Mouse (Mus musculus) limb, embryonic 14.5 days (tissue): ENCODE measurements at regions not wholly inside any gene's neighbourhood (a gene's known extent, or its start where the extent isn't known, plus 50 kb on each side); places are given as distances from the start of the nearest gene placed in this dataset.
A peak's percentile ranks its signal among the peaks of the same experiment; 100 is the strongest.

Experiments
- ATAC-seq: fragments of 200-750 bp; cut with Nextera tagmentation; 2 replicates; pipeline ENCODE4 v1.8.0; 2017; ENCODE audit warnings: low read depth, moderate number of reproducible peaks, moderate TSS enrichment; ENCODE audit not compliant: low FRiP score
- DNase-seq: peaks from one replicate; pipeline ENCODE4 v3.0.0-alpha.2; 2015; ENCODE audit warnings: low spot score
- H3K27ac ChIP-seq: fragments of 300-500 bp; sonication (generic); replicated peaks from 2 replicates; pipeline ENCODE4 v1.5.1; 2014; ENCODE audit warnings: low read depth, mild to moderate bottlenecking, low read length, moderate library complexity, mixed read lengths
- H3K27me3 ChIP-seq: fragments of 300-500 bp; sonication (generic); 2 replicates; pipeline ENCODE4 v1.6.1; 2014; ENCODE audit warnings: low read length, mixed read lengths; ENCODE audit not compliant: control insufficient read depth, insufficient read depth
- H3K36me3 ChIP-seq: fragments of 300-500 bp; sonication (generic); 2 replicates; pipeline ENCODE4 v1.6.1; 2014; ENCODE audit warnings: mild to moderate bottlenecking, low read length, moderate library complexity, mixed read lengths; ENCODE audit not compliant: control insufficient read depth, insufficient read depth
- H3K4me1 ChIP-seq: fragments of 300-500 bp; sonication (generic); 2 replicates; pipeline ENCODE4 v1.6.1; 2014; ENCODE audit warnings: antibody characterized with exemption, low read length, mixed read lengths; ENCODE audit not compliant: control insufficient read depth, insufficient read depth
- H3K4me2 ChIP-seq: fragments of 300-500 bp; sonication (generic); replicated peaks from 2 replicates; pipeline ENCODE4 v1.6.1; 2014; ENCODE audit warnings: low read depth, mild to moderate bottlenecking, low read length, moderate library complexity; ENCODE audit not compliant: severe bottlenecking
- H3K4me3 ChIP-seq: fragments of 300-500 bp; sonication (generic); replicated peaks from 2 replicates; pipeline ENCODE4 v1.5.1; 2014; ENCODE audit warnings: low read length
- H3K9ac ChIP-seq: fragments of 300-500 bp; sonication (generic); 2 replicates; pipeline ENCODE4 v1.6.1; 2014; ENCODE audit warnings: mild to moderate bottlenecking, low read depth, low read length, moderate library complexity; ENCODE audit not compliant: severe bottlenecking
- H3K9me3 ChIP-seq: fragments of 300-500 bp; sonication (generic); 2 replicates; pipeline ENCODE4 v1.6.1; 2016; ENCODE audit warnings: low read length; ENCODE audit not compliant: control insufficient read depth
- POLR2A ChIP-seq: fragments of 200-500 bp; IDR thresholded peaks from 2 replicates; pipeline ENCODE4 v1.8.0; 2012; ENCODE audit warnings: inconsistent platforms, mild to moderate bottlenecking, moderate library complexity, borderline replicate concordance; ENCODE audit not compliant: insufficient read depth, insufficient read length; ENCODE audit errors: extremely low read depth
- WGBS: fragments of 180-500 bp; shearing (Covaris S2); extraction: QIAGEN DNeasy Blood & Tissue Kit; methylation state at CpG from one replicate; pipeline ENCODE4 v1.1.7; 2014; 5-methylcytosine and 5-hydroxymethylcytosine counted together

- ATAC-seq = no peak
- Histone ChIP-seq H3K4me3 (no peak overlapping the region), H3K9ac (no peak overlapping the region), H3K4me2 (no peak overlapping the region), H3K4me1 (no peaks in the 10 kb centered on the region), H3K27me3 (no peaks in the 10 kb centered on the region), H3K9me3 (no peaks in the 10 kb centered on the region), H3K27ac (no peak overlapping the region), H3K36me3 (no peaks in the 10 kb centered on the region)
- no peak for DNase-seq
- no peak for TF ChIP-seq POLR2A
These were observed 207.2 kb upstream of the Dmd start for GRCm38 (mm10) chrX:82741478-82741877.

GRCm38 (mm10) chrX:82764204-82764603 lies 184.5 kb upstream of the Dmd start:
- H3K27me3 ChIP-seq = no peaks in the 10 kb centered on the region
- no peak for DNase-seq
- H3K4me3 ChIP-seq = no peak overlapping the region
- 65% methylated on average over 2 of the region's 2 CpGs for WGBS
- H3K4me2 ChIP-seq = no peak overlapping the region
- no peak for ATAC-seq
- TF ChIP-seq POLR2A = no peak
- H3K4me1 ChIP-seq = no peaks in the 10 kb centered on the region
- no peaks in the 10 kb centered on the region for H3K36me3 ChIP-seq
- no peak overlapping the region for H3K27ac ChIP-seq
- no peak overlapping the region for H3K9ac ChIP-seq
- no peaks in the 10 kb centered on the region for H3K9me3 ChIP-seq

- ATAC-seq (no peak), DNase-seq (no peak)
- H3K4me2 ChIP-seq = no peak overlapping the region
- no peaks in the 10 kb centered on the region for H3K27me3 ChIP-seq
- no peaks in the 10 kb centered on the region for H3K9me3 ChIP-seq
- no peaks in the 10 kb centered on the region for H3K4me1 ChIP-seq
- no peak overlapping the region for H3K27ac ChIP-seq
- no peak overlapping the region for H3K4me3 ChIP-seq
- 56% methylated on average over 2 of the region's 2 CpGs for WGBS
- no peaks in the 10 kb centered on the region for H3K36me3 ChIP-seq
- H3K9ac ChIP-seq = no peak overlapping the region
- no peak for TF ChIP-seq POLR2A
These were observed 139.5 kb upstream of the Dmd start for GRCm38 (mm10) chrX:82809171-82809570.

GRCm38 (mm10) chrX:82814618-82815017 lies 134.1 kb upstream of the Dmd start:
- no peak for TF ChIP-seq POLR2A
- Histone ChIP-seq H3K4me1 (no peaks in the 10 kb centered on the region), H3K9me3 (no peaks in the 10 kb centered on the region), H3K36me3 (no peaks in the 10 kb centered on the region), H3K4me3 (peak overlapping the region; percentile 19), H3K27me3 (no peaks in the 10 kb centered on the region), H3K9ac (no peak overlapping the region), H3K4me2 (peak overlapping the region; percentile 37), H3K27ac (no peak overlapping the region)
- ATAC-seq (peak; percentile 57; the same call in 1 of the 2 replicates), DNase-seq (peak; percentile 28)
- 36% methylated on average over 11 of the region's 11 CpGs for WGBS

GRCm38 (mm10) chrX:82817045-82817444 lies 131.6 kb upstream of the Dmd start:
- peak; percentile 6 for DNase-seq
- H3K27me3 ChIP-seq = no peaks in the 10 kb centered on the region
- H3K4me2 ChIP-seq = no peak overlapping the region
- no peak for TF ChIP-seq POLR2A
- H3K9ac ChIP-seq = no peak overlapping the region
- no peak for ATAC-seq
- H3K36me3 ChIP-seq = no peaks in the 10 kb centered on the region
- H3K9me3 ChIP-seq = no peaks in the 10 kb centered on the region
- no peak overlapping the region for H3K4me3 ChIP-seq
- H3K4me1 ChIP-seq = no peaks in the 10 kb centered on the region
- no peak overlapping the region for H3K27ac ChIP-seq
- WGBS = 56% methylated on average over 4 of the region's 4 CpGs

- no peak for TF ChIP-seq POLR2A
- Histone ChIP-seq H3K9me3 (no peaks in the 10 kb centered on the region), H3K27ac (no peak overlapping the region), H3K4me1 (no peaks in the 10 kb centered on the region), H3K4me2 (no peak overlapping the region), H3K9ac (no peak overlapping the region), H3K27me3 (no peaks in the 10 kb centered on the region), H3K4me3 (no peak overlapping the region), H3K36me3 (no peaks in the 10 kb centered on the region)
- no peak for DNase-seq
- no peak for ATAC-seq
- 48% methylated on average over 5 of the region's 5 CpGs for WGBS
These were observed 125.1 kb upstream of the Dmd start for GRCm38 (mm10) chrX:82823606-82824005.
